Mouse (Mus musculus) layer of hippocampus, postnatal 25 days (tissue): ENCODE results near the gene Kmt5a. TPM values are rescaled to one million over a fixed set of nuclear protein-coding genes. Genes with fewer than 3 reads are reported as not detected.

ENCODE experiments used
- DNase-seq, 2 experiments: peaks; one replicate each; pipeline ENCODE4 v3.0.0; 2022; ENCODE audit warnings: mixed read lengths in 2 of 2, low spot score in 1 of 2; ENCODE audit errors: extremely low spot score in 1 of 2
- microRNA-seq, 2 experiments: library from miRNA; unstranded; fragments of <30 nt; microRNA quantifications; one replicate each; pipeline ENCODE4 v1.2.0; 2021
- total RNA-seq, 2 experiments: library from RNA; stranded (reverse); gene quantifications; 2 replicates each; pipeline ENCODE4 v1.2.3; 2021

Gene Kmt5a
- total RNA-seq, 2 experiments from 2014 or later = 58.5 to 63.1 TPM

DNA sequence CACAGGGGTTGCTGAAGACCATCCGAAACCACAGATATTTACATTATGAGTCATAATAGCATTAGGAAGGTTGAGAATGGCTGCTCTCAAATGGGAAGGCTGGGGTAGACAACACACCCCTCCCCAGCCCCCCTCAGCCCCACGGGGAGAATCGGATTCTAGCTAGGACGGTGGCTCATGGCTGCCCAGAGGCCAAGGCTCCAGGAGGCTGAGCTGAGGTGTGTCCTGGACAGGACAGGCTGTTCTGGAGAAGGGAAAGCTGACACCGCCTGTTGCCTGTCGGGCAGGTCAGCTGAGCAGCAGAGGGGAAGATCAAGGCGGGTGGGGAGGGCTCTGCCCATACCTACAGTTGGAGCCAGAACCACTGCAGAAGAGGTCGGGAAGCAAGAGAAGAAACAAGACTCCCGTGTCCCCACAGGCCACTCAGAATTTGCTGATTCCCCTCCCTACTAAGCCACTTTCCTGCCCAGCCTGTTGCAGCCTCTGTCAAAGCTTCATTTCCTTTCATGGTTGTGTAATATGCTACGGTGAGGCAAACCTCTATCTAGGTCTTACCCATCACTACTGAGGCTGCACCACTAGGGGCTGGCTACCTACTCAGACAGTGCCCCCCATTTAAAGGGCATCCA, 67.1 kb downstream of the Kmt5a start:
- DNase-seq = no peak

DNA sequence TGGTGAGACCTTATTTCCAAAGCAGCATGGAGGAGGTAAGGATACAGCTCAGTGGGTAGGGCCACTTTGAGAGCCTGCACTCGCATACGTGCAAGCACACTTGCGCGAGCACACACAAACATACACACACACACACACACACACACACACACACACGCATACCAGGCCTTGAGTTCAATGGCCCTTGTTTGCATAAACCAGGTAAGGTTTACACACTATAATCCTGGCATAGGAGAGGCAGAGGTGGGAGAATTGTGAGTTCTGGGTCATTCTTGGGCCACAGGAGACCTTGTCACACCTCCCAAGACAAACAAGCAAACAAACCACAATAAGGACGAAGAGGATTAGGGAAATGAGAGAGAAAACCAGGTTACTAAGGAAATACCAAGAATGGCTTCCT, 69.5 kb downstream of the Kmt5a start:
- DNase-seq = no peak

DNA sequence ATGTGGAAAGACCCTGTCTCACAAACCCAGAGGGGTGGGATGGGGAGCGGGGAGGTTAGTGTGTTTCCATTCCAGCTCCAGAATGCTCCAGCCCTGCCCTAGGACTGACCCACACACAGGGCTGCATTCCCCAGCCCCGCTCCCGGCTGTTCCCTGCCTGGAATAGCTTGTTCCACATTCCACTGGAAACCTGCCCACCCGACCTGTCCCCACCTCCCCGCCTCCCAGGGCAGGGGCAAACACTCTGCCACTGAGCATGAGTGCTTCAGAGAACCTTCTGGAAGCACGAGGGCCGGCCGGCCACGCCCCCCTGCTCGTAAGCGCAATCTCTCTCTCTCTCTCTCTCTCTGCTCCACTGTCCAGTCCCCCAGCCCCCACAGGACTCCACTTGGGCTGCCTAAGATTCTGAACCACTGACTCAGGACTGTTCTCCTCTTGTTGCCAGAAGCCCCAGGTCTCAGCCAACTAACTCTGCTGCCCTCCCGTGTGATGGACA, 70.1 kb downstream of the Kmt5a start:
- no peak for DNase-seq

DNA sequence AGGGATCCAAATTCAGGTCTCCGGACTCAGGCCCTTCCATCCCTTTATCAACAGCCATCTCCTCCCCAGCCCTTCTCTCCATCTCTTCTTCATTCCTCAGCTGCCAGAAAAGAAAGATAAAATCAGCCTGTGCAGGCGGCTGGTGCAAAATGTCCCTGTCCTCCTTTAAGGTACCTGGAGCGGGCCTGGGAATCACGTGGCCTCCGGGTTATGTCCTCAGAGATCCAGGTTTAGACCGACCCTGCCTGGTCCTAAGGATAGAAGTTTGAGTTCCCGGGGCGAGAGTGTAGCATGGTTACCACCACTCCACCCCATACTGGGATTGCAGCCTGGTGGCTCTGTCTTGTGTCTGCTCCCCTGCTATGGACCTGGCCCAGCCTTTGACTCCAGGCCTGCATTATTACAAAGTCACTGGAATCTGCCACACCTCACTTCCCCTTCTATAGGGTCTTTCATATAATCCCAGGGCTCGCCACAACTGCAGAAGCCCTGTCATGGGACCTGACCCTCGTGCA, 70.9 kb downstream of the Kmt5a start:
- DNase-seq = no peak

Small RNAs within 50 kb of the gene (microRNA-seq; reads per million reads assigned to microRNA genes)
- 0.60 to 0.74 reads per million in 2 experiments for gene Gm27486

Other genes starting within 250 kb of the Kmt5a start
- gene Pitpnm2, start 190.2 kb upstream of the Kmt5a start, total RNA-seq = 100 to 1,000 TPM; 255 to 312 TPM
- 10 to 100 TPM; 13.7 to 22.4 TPM for gene Mphosph9, start 112.0 kb upstream of the Kmt5a start, total RNA-seq
- 10 to 100 TPM; 13.4 to 16.9 TPM for gene 2810006K23Rik, start 111.8 kb upstream of the Kmt5a start, total RNA-seq
- gene Cdk2ap1, start 76.8 kb upstream of the Kmt5a start, total RNA-seq = 100 to 1,000 TPM in 1 of 2 experiments, 10 to 100 TPM in 1; 97.3 to 104 TPM
- 100 to 1,000 TPM; 143 to 144 TPM for gene Sbno1, start 13.9 kb upstream of the Kmt5a start, total RNA-seq
- 10 to 100 TPM; 18.7 to 22.7 TPM for gene Rilpl2, start 38.4 kb downstream of the Kmt5a start, total RNA-seq
- gene Snrnp35, start 43.2 kb downstream of the Kmt5a start, total RNA-seq = 10 to 100 TPM; 20.6 to 25.9 TPM
- 10 to 100 TPM; 57.4 to 62.4 TPM for gene Rilpl1, start 91.5 kb downstream of the Kmt5a start, total RNA-seq
- 100 to 1,000 TPM in 1 of 2 experiments, 10 to 100 TPM in 1; 90.0 to 104 TPM for gene Tmed2, start 100.8 kb downstream of the Kmt5a start, total RNA-seq
- gene Ddx55, start 112.9 kb downstream of the Kmt5a start, total RNA-seq = 10 to 100 TPM; 23.7 to 31.3 TPM
- 10 to 100 TPM; 32.6 to 49.0 TPM for gene Eif2b1, start 139.2 kb downstream of the Kmt5a start, total RNA-seq
- gene Gtf2h3, start 139.2 kb downstream of the Kmt5a start, total RNA-seq = 10 to 100 TPM; 29.5 to 32.8 TPM
- gene Atp6v0a2, start 188.6 kb downstream of the Kmt5a start, total RNA-seq = 10 to 100 TPM; 53.5 to 68.2 TPM